Mouse (Mus musculus): Measurements from ENCODE around the gene Abca7.

The Abca7 gene

DNA sequence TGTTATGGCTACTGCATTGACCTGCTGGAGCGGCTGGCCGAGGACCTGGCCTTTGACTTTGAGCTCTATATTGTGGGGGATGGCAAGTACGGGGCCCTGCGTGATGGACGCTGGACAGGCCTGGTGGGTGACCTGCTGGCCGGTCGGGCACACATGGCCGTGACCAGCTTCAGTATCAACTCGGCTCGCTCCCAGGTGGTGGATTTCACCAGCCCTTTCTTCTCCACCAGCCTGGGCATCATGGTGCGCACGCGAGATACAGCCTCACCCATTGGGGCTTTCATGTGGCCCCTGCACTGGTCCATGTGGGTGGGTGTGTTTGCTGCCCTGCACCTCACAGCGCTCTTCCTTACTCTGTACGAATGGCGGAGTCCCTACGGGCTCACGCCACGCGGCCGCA lies 22.2 kb upstream of the Abca7 start:
- WGBS: 94% methylated on average over 21 of the region's 21 CpGs

DNA sequence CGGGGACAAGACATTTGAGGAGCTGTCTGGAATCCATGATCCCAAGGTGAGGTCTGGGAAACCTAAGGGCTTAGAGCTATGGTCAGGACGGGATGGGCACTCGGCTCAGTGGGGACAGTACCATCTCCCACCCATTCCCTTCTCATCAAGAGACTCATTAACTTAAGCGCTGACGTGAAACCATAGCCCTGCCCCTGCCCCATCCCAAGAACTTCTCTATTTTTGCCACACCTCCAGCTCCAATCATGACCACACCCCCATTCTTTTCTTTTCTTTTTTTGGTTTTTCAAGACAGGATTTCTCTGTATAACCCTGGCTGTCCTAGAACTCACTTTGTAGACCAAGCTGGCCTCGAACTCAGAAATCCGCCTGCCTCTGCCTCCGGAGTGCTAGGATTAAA lies 21.6 kb upstream of the Abca7 start:
- WGBS: 89% methylated on average over 8 of the region's 8 CpGs

GRCm38 (mm10) chr10:79976071-79976721 lies 20.1 kb upstream of the Abca7 start:
- 89% methylated on average over 28 of the region's 28 CpGs for WGBS

GRCm38 (mm10) chr10:79976722-79977107 lies 19.6 kb upstream of the Abca7 start:
- WGBS: 82% methylated on average over 31 of the region's 36 CpGs

GRCm38 (mm10) chr10:79977324-79977723 lies 19.0 kb upstream of the Abca7 start:
- WGBS: 88% methylated on average over 28 of the region's 28 CpGs

GRCm38 (mm10) chr10:79978061-79978460 lies 18.2 kb upstream of the Abca7 start:
- WGBS: 95% methylated on average over 21 of the region's 21 CpGs

DNA sequence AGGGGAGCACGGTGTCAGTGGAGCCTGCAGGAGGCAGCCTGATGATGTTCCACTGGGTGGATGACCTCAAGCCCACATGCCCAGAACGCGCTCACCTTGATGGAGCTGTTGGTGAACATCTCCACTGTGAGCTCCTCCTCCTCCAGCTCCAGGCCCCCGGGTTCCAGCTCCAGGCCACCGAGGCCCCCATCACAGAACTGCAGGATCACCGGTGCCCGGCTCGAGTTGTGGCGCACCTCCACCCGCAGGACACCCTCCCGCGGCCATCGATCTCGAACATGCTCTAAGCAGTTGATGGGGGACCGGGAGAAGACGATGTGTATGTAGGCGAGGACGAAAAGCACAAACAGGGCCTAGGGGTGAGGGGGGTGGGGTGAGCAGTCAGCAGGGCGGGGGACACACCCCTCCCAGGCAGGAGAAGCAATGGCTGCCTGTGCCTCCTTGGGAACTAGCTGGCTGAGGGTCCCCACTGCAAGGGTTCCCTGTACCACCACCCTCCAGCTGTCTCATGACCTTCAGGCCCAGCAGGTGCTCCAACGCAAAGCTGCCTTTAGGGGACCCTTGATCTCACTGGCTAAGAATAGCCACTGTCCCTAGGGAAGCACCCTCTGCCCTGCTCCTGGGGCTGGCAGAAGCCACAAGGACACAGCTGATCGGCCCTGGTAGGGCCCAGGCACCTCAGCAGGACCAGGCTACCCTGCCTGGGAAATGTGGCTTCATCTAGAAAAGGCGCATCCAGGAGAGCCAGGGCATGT lies 16.7 kb upstream of the Abca7 start:
- 88% methylated on average over 22 of the region's 22 CpGs for WGBS

GRCm38 (mm10) chr10:79983205-79983604 lies 13.1 kb upstream of the Abca7 start:
- 66% methylated on average over 5 of the region's 5 CpGs for WGBS

- under 1% methylated on average over 21 of the region's 21 CpGs for WGBS
Measured at GRCm38 (mm10) chr10:79983670-79984069, 12.6 kb upstream of the Abca7 start.

DNA sequence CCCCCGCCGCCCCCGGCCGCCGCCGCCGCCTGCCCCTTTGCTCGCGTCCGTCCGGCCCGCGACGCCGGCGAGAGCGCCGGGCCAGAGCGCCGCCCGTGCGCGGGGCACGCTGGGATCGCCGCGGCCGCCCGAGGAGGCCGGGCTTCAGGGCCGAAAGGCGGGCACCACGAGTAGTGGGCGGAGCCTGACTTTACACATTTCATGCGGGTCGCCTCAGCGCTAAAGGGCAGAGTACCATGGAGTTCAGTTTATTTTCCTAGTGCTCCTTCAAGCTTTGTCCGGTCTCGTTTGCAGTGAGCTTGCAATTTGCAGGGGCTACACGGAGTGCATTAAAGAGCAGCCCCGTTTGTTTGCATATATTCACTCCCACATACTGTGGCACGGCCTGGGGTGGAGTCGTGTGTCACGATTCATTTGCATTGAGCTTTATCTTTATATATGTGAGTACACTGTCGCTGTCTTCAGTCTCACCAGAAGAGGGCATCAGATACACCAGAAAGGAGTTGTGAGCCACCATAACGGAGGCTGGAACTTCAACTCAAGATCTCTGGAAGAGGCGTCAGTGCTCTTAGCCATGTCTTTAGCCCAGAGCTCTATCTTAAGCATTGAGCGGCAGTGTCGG lies 12.0 kb upstream of the Abca7 start, which contains the start of gene Tmem259:
Gene Tmem259, minus strand, starts transcription at position 136 of the 622 bp plus-strand sequence.
- WGBS: under 1% methylated on average over 44 of the region's 49 CpGs

DNA sequence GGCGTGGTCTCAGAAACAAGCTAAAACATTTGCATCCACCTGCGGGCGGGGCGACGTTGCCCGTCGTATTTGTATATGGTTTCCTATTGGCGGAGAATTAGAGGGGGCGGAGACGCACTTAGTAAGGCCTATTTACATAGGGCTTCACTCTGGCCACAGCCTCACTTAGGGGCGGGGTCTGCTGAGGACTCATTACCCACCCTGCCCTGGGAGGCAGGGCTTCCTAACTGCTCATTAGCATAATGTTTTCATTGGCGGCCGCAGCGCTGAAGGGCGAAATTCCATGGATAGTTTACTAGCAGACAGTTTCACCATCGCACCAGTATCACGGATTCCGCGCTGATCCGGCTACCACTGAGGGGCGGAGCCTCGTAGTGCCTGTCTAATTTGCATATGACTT lies 11.4 kb upstream of the Abca7 start:
- WGBS: 1% methylated on average over 22 of the region's 22 CpGs

DNA sequence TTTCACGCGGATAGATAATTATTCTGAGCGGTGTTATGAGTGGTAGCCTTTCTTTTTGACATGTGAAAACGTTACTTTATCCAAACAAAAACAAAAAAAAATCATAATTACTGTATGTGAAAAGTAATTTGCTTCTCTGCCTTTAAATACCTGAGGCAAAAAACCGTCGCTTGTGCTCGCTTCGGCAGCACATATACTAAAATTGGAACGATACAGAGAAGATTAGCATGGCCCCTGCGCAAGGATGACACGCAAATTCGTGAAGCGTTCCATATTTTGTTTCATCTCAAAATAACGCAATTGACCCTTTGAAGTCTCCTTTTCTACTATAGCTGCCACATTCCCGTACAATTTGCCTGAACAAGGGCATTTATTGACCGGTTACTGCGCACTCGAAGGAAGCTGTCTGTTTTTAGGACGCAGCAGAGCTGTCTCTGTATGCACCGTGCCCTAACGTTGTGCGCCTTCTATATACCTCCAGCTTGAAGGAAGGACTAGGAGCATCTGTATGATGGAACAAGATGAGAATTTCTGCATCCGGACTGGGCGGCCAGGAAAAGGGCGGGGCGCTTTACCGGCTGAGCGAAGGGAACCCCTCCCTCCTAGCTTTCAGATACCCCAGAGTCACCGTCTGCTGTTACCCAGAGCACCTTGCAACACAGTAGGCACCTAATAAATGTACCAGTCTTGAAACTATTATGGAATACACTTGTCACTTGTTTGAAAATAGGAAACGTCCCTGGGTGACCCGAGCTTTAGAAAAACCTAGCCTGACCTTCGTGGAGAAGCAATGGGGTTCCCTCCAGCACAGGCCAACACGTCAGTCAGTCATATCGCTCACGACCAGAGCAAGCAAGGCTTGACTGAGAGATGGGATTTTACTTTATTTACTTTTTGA lies 10.7 kb upstream of the Abca7 start:
- 2% methylated on average over 35 of the region's 35 CpGs for WGBS

DNA sequence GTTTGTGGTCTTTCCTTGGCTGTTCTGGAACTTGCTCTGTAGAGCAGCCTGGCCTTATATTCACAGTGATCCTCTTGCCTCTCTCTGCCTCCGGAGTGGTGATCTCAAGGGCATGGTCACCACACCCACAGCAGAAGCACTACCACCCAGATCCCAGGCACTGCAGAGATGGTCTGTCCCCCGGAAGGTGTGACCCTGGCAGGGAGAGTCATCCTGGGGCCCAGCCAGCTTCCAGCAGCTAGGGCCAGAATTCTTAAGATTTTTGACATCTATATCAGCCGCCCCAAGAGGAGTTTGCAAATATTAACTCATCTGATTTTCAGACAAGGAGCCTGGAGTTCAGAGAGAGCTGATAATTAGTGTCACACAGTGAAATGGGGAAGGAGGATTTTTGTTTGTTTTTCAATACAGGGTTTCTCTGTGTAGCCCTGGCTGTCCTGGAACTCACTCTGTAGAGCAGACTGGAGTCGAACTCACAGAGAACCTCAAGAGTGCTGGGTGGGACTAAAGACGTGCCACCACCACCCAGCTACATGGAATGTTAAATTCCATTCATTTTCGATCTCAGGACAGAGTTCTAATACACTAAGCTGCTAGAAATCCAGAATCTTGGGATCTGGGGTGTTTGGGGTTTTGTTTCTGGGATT lies 9.9 kb upstream of the Abca7 start:
- WGBS: 43% methylated on average over 6 of the region's 6 CpGs

- 4% methylated on average over 11 of the region's 11 CpGs for WGBS
Measured at GRCm38 (mm10) chr10:79986963-79987362, 9.3 kb upstream of the Abca7 start.

GRCm38 (mm10) chr10:79987771-79988505 lies 8.4 kb upstream of the Abca7 start:
- 20% methylated on average over 27 of the region's 27 CpGs for WGBS

DNA sequence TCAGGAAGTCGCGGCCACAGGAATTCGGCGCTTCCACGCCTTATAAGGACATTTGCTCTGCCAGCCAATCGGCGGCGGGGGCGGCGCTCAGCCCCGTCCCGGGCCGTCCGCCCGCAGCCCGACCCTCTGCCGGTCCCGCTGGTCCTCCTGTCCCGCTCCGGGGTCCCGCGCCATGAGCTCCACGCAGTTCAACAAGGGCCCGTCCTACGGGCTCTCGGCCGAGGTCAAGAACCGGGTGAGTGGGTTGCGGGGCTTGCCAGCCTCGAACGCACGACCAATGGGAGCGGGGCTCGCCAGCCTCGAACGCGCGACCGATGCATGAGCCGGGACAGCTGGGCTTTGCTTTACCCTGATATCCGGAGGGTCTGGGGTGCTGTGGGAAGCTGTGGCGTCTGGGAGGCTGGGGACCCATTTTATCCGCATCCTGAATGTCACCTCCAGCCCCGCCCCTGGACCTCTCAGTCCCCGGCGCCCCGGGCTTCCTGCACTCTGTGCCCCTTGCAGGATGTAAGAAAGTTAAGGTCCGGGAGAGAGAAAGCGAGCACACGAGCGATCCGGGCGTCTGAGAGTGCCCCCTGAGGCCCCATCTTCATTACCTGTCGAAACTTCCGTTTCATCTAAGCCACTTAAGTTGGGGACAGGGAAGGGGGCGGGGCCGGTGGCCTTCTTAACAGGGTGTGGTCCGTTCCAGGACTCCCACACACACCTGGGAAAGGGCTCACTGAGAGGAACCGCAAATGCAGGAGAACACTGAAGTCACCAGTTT lies 7.6 kb upstream of the Abca7 start, which contains the start of gene Cnn2:
Gene Cnn2, plus strand, starts transcription at position 79 of the 766 bp plus-strand sequence.
- WGBS: 3% methylated on average over 59 of the region's 59 CpGs

GRCm38 (mm10) chr10:79989272-79989786 lies 7.0 kb upstream of the Abca7 start:
- WGBS: 52% methylated on average over 8 of the region's 8 CpGs

- 31% methylated on average over 15 of the region's 15 CpGs for WGBS
Measured at GRCm38 (mm10) chr10:79989870-79990269, 6.4 kb upstream of the Abca7 start.

- WGBS: 69% methylated on average over 12 of the region's 12 CpGs
Measured at GRCm38 (mm10) chr10:79991099-79991498, 5.2 kb upstream of the Abca7 start.
